Mouse (Mus musculus): ENCODE measurements around the gene Olfr798. TPM values are rescaled to one million over a fixed set of nuclear protein-coding genes. Genes with fewer than 3 reads are reported as not detected.

Olfr798 gene
- not detected for total RNA-seq (2023)

DNA sequence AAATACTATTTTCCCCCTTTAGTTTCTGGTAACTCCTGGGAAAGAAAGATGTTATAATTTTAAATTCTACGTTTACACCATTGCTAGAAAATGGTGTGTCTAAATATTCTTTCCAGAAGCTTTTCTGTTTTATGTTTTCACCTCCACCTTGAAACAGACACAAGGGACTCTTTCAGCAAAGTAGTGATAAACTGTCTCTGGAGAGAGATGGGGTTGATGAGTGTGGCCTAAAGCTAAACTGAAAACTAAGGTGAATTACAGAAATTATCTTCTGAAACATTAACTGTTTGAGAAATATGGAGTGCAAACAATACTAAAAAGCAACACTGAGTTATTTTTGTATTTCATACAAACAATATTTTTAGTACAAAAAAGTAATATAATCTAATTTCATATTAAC, at the start of gene Olfr798:
Gene Olfr798, minus strand, starts transcription at position 101 of the 400 bp plus-strand sequence.

DNA sequence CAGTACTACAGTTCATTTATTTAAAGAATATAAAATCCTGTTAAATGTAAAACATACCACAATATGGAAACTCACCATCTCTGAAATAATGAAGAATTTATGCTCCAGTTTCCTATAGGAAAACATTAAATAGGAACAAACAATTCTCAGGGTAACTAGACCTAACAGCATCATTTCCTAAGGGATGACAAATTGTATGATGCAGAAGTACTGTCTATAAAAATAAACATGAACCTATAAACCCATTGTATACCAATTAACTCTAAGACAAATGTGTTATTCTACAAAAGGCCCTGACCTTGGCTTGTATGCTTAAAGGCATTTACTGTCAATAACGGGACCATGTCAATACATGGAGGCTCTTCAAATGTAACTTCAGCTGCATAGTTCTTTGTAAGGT, 46.0 kb upstream of the Olfr798 start, which contains the start of gene Olfr801:
Gene Olfr801, minus strand, starts transcription at position 101 of the 400 bp plus-strand sequence.

DNA sequence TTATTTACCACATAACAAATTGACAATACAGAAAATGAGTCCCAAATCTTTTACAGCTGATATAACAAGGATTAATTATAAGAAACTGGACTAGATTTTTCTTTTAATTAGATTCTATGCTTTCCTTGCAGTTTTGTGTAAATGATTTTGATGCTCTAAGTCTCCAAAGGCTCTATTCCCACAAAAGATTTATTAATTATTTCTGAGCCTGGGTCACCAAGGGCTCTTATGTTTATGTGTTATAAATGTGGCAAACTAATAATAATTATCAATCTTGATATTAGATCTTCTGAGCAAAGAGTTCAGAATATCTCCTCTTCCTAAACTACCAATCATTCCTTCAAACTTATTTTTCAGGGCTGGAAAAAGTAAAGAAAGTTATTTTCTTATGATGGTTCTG, 29.7 kb upstream of the Olfr798 start, which contains the start of gene Olfr800:
Gene Olfr800, plus strand, starts transcription at position 301 of the 400 bp plus-strand sequence.

DNA sequence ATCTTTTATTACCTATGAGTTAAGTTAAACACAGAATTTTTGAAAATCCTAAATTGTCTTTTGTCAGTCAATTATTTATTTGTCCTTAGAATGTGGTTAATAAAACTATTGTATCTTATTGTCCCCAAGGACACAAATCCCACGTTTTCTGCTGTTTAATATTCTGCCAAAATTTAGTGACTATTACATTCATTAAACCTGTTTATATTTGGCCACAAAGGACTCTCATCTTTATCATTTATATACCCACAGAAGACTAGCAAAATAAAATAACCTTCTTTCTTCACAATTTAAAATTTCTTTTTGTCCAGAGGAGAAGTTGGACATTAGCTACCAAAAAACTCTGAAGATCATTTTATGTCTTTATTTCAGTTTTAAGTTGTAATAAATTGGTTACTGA, 9.4 kb upstream of the Olfr798 start, which contains the start of gene Olfr799:
Gene Olfr799, plus strand, starts transcription at position 301 of the 400 bp plus-strand sequence.

DNA sequence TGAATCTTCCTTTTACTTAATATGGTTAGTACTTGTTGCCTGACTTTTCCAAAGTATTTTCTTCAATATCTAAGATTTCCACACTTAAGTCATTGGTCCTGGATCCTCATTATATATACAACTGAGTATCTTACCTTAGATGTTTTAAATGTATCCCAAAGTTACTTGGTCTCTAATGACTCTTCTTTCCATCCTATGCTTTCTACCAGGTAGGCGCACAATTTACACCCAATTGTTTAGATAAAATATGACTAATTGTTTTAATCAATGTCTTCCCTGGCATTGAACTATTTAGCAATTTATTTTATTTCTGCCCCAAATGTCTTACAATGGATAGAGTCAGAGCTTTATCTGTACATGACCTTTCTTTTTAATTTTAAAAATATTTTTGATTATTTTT, 15.3 kb downstream of the Olfr798 start, which contains the start of gene Olfr796:
Gene Olfr796, minus strand, starts transcription at position 101 of the 400 bp plus-strand sequence.

Other genes with a start within 250 kb of the Olfr798 start
- not detected for gene Olfr784, start 243.9 kb downstream of the Olfr798 start, total RNA-seq (2023)
- not detected for gene Olfr785, start 222.5 kb downstream of the Olfr798 start, total RNA-seq (2023)
- not detected for gene Olfr786, start 200.6 kb downstream of the Olfr798 start, total RNA-seq (2023)
- gene Olfr787, start 166.1 kb downstream of the Olfr798 start, total RNA-seq (2023), result not detected
- gene Olfr788, start 156.9 kb downstream of the Olfr798 start, total RNA-seq (2023), result not detected
- not detected for gene Olfr789, start 143.2 kb downstream of the Olfr798 start, total RNA-seq (2023)
- gene Olfr790, start 129.4 kb downstream of the Olfr798 start, total RNA-seq (2023), result not detected
- gene Olfr791, start 106.1 kb downstream of the Olfr798 start, total RNA-seq (2023), result not detected
- not detected for gene Olfr792, start 88.8 kb downstream of the Olfr798 start, total RNA-seq (2023)
- not detected for gene Olfr794, start 60.3 kb downstream of the Olfr798 start, total RNA-seq (2023)
- gene Olfr796, start 15.4 kb downstream of the Olfr798 start, total RNA-seq (2023), result not detected
- not detected for gene Olfr799, start 9.6 kb upstream of the Olfr798 start, total RNA-seq (2023)
- not detected for gene Olfr800, start 29.8 kb upstream of the Olfr798 start, total RNA-seq (2023)
- not detected for gene Olfr801, start 45.9 kb upstream of the Olfr798 start, total RNA-seq (2023)
- not detected for gene Olfr802, start 60.2 kb upstream of the Olfr798 start, total RNA-seq (2023)
- not detected for gene Olfr803, start 66.4 kb upstream of the Olfr798 start, total RNA-seq (2023)
- gene Olfr804, start 75.3 kb upstream of the Olfr798 start, total RNA-seq (2023), result not detected
- gene Olfr805, start 101.4 kb upstream of the Olfr798 start, total RNA-seq (2023), result not detected
- gene Olfr806, start 114.0 kb upstream of the Olfr798 start, total RNA-seq (2023), result not detected
- gene Olfr807, start 129.9 kb upstream of the Olfr798 start, total RNA-seq (2023), result not detected
- not detected for gene Olfr808, start 137.5 kb upstream of the Olfr798 start, total RNA-seq (2023)
- gene Olfr809, start 146.7 kb upstream of the Olfr798 start, total RNA-seq (2023), result not detected
- not detected for gene Olfr810, start 167.0 kb upstream of the Olfr798 start, total RNA-seq (2023)
- not detected for gene Olfr811, start 176.5 kb upstream of the Olfr798 start, total RNA-seq (2023)
- gene Olfr812, start 218.2 kb upstream of the Olfr798 start, total RNA-seq (2023), result not detected
- gene Olfr813, start 227.4 kb upstream of the Olfr798 start, total RNA-seq (2023), result not detected

Data from B cell, adult 67 days (primary cell).